Mouse (Mus musculus): ENCODE results near the gene Pde4d.

The Pde4d gene

DNA sequence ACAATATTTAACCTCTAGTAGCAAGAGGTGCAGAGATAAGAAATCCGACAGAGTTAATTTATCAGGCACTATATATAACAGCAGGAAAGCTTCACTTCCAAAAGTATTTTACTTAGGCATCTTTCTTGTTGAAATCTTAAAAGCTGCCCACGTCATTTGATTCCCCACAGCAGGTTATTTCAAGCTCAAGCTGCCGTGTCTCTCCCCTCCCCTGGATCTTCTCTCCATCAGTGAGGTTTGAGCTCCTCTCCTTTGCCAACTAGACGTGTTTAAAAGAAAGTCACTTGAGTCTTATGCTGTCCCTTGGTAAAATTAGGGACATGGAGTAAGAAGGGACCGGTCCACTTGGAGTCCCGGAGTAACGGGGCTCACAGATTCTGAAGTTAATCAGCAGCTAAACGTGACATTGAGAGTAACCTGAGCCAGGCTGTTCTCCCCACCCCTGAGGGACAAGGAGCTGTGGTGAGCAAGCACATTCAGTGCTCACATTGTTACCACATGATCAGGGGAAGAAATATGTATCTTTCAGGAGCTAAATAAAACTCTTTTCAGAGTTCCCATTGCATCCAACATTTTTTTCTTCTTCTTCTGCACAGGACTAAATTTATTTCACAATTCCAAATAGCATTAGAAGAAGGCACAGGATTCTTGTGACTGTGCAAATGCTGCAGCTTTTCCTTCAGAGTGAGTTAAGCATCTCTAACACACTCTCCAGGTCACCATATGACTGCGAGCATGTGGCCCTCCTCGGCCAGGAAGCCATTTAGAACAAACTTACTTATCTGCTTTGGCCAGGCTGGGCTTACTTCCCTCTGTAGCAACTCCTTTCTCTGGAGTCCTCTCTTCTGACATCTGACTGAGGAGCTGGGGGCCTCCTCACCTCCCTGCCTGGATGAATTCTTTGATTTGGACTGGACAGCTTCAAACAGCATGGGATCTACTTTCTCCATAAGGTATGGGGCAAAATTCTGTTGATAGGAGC is at the start of gene Pde4d:
Gene Pde4d (plus strand): TSS at position 833 of the 982 bp plus-strand sequence.
- DNase-seq: peak; percentile 61 to 67

DNA sequence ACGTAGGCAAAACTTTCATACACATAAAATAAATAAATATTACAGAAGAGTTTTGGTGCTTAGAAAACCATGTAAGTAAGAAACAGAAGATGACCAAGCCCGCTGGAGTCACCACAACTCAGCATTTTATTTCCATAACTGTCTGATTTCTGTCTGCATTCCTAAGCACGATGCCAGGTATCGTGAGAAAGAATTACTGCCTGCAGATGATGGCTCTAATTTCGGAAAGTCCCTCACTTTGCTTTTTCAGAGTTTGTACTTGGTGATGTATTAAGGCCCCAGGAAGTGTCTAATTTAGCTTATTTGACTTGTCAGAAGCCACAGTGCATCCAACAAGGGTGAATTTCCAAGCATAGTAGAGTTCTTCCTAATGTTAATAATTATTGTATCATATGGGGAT is 46.6 kb upstream of the Pde4d start:
- DNase-seq: no peak

DNA sequence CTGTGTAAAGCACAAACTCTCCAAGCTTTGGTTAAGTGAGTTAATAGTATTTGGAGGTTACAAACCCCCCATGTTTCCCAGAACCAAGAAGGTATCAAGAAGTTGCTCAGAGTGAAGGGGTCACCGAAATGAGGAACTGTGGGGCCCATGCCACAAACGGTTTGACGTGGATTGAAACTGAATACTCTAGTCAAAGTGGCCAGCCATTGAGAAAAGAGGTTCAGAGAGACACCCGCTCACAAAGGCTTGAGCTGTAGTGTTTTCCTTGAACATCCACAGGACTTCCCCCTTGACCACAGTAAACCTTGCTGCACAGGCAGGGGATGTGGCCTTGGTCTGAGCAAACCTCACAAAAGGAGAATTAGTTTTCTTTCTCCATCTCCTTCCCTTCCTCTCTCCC is 45.4 kb upstream of the Pde4d start:
- DNase-seq: no peak

DNA sequence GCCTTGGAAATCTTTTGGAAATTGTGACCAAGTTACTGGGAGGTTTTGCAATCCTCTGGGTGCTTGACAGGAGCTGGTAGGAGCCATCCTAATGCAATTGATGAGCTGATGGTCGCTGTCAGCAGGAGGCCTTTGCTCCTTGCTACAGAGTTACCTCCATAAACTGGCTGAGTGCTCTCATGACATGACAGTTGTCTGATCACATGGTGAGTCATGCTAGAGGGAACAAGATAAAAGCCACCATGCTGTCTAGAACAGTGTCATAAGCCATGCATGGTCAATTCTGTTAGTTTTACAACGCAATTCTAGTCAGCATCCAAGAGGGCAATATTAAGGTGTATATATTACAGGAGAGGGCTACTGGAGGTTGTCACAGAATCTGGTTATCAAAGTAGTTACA is 34.3 kb upstream of the Pde4d start:
- no peak for DNase-seq

DNA sequence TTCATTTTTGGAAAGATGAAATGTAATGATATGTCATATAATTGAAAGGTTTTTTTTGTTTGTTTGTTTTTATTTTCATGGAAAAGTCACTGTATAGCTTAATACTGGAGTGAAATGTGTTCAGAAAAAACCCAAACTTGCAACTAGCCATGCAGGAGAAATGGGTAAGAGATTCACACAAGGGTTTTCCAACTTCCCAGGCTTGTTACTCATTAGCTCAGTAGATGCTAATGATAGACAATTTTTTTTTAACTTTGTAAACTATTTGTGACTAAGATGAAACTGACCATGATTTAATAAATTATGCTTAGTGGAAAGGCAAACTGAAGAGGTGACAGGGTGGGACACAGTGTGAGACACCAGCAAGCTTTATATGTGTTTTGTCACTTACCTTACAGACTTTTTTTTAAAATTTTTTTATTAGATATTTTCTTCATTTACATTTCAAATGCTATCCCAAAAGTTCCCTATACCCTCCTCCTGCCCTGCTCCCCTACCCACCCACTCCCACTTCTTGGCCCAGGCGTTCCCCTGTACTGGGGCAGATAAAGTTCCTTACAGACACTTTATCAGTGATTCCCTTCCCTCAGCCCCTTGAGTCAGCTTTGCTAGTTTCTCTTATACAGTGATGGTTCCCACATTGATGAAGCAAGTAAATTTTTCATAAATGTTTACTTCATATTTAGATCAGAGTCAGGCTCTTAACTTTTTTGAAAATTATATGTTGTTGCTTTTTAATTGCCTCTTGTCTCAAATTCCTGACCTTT is 30.8 kb upstream of the Pde4d start:
- peak in 1 of 2 experiments; percentile 13 for DNase-seq

DNA sequence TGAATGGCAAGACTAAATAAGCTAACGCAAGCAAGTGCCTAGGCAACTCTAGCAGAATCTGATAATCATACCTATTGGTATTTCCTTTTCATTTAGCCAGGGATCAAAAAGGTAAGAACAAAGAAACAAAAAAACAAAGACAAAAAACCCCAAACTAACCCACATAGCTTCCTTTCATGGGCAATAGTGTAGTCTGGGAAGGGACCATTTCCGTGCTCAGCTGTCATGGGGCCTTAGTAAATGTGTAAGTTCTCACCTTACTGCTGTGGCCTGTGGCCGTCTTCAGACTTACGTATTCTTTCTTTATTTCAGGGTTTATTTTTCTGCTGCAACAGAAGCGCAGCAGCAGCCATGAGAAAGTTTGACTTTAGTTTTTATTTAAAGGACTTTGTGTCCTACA is 23.4 kb upstream of the Pde4d start:
- DNase-seq: no peak

DNA sequence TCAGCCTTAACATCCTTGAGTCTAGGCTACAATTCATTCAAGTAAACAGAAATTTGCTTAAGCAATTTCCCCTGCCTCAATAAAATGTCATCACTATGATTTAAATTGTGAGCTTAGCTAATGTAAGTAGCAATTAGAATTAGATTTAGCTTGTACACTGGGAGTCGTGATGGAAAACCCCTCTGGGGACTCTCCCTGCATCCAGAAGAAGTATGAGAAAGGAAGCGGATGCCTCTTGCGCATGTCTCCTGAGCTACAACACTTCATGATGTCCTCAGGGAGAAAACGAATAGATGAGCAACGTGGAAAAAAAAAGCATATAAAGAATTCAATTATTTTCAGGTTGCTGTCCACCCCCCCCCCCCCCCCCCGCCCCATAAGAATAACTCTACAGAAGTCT is 20.9 kb upstream of the Pde4d start:
- DNase-seq: no peak

DNA sequence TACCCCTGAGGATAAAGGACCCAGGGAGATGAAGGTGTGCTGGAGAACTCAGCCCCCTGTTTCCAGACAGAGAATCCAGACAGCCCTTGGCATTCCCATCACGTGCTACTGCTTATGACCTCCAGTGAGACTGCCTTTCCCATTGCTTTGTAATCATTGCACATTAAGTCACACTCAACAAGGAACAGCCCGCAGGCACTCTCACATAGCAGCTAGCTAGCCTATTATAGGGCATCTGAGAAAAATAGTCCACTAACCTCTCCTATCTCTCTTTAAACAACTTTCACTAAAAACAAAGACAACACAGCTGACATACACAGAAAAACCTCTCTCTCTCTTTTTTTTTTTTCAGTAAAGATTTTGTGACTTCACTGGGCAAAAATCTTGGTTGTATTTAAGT is 20.1 kb upstream of the Pde4d start:
- DNase-seq: peak in 1 of 2 experiments; percentile 14

DNA sequence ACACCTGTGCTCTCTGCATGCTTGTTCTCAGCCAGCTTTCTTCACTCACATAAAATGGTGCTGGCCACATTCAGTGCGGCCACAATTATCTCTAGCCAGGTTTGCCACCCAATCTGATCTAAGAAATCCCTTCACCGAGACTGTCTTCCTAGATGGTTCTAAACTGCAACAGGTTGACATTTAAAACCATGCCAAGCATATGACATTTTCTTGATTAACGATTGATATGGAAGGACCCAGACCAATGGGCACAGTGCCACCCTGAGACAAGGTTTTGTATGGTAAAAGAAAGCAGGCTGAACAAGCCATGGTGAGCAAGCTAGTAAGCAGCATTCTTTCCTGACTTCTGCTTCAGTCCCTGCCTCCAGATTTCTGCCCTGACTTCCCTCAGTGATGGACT is 18.0 kb upstream of the Pde4d start:
- DNase-seq: no peak

DNA sequence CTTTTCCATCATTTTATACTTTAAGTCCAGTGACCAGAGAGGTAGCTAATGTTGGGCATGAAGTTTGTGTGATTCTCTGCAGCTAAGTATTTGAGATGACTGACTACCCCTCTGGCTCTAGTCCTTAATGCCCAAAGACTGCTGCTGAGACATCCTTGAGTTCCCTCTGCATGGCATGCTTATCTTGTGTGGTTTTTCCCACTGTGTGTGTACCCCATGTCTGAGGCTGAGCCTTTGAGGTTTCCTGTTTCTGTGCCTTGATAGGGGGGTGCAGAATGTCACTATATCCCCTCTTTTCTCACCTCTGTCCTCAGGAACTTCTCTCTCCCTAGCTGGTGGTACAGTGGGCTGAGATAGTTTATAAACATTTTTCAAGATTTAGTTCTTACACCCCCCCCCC is 14.1 kb upstream of the Pde4d start:
- no peak for DNase-seq

DNA sequence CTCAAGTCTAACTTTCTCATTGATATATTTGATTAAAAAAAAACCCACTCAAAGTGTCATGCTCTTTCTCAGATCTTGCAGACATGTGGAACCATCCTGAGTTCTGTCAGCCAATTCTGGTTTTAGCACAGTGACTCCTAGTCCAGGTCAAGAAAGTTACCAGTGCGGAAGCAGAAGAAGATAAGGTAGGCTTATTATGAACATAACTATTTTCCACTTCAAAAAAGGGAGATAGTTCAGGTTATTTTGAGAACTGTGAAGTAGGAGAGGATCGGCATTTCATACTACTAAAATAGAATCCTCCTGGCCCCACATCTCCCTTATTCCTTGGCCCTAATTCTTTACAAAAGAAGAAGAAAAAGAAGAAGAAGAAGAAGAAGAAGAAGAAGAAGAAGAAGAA is 12.3 kb upstream of the Pde4d start:
- DNase-seq: no peak

DNA sequence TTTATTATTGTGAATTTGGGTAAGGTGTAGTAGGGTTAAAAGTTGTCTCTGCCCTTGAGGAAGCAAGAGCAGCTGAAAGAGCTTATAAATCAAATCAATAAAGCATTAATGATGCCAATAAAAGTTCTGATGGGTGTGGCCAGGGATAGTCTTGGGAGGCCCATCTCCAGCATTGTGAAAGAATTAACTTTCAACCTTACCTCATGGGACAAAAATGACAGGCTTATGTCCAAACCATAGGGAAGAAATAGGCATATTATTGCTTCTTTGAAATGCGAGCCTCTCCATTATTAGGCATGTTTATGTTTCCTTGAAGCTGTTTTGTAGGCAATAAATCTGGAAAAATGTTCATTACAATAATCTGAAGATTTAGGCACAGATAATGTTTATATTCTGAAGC is 10.7 kb upstream of the Pde4d start:
- no peak for DNase-seq

DNA sequence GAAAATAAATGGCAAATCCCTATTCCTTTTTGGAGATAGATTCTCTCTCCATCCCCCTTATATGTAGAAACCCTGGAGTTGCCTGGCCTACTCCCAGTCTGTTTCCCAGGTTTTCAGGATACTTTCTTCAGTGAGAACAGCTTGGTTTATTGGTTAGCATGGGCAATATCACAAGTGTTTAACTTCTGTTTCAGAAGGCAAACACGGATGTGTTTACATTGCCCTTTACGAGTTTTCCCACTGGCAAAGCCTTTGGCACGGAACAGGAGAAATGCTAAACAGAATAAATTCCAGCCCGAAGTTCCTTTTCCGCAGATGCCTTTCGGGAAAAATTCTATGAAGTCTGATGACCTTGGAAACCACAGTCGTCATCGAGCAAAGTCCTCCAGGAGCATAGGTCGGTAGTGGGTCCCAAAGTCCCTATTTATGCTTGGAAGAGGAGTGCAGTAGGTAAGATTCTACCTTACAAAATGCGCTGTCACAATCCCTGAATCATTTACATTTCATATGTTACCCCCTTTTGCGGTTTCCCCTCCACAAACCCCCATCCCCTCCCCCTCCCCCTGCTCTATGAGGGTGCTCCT is 1.3 kb upstream of the Pde4d start:
- DNase-seq: peak; percentile 37

DNA sequence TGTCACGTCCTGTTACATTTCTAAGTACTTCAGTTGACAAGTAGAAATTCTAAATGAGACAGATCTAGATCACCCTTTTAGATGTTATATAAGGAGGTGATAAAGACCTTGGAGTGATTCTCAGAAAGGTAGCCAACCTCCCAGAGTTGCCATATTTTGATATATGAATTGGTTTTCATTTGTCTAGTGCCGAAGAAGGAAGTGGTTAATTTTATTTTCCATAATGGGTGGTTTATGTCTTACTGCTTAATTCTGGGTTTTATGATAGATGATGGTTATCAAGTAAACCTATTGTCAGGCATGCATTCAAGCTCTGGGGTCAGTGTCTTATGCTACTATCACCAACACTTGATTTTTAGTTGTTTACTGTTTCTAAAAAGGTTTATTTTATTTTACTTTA is 1.4 kb downstream of the Pde4d start:
- no peak for DNase-seq

DNA sequence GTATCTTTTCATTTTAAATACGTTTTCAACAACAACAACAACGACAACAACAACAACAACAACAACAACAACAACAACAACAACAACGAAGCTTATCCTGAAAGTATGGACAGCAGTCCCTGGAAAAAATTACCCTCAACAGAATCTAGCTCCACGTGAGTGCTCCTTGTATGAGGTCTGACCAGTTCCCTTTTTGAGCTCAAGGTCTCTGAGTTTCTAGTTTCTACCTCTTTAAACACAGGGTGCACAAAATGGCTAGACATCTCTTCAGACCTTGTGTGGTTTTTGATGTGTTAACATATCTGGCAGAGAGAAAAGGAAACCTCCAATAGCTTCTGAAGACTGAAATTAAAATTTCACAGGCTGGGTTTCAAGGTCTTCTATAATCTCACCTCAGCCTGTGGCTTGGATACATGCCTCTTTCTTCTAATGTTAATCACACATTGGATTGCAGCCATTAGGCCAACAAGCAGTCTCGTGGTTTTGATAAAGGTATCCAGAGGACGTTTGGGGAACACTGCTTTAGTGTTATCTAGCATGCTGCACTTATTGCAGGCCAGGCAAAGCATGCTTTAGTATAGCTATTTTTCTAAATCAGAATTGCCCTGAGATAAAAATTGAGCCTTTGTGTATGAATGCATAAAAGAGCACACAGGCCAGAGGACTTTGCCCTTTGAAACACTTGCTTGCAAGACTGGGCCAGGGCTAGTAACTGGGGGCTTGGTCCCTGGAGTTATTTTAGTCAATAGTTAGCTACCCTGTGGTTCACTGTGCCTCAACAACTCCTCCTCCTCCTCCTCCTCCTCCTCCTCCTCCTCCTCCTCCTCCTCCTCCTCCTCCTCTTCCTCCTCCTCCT is 3.5 kb downstream of the Pde4d start:
- DNase-seq: peak; percentile 52 to 60

DNA sequence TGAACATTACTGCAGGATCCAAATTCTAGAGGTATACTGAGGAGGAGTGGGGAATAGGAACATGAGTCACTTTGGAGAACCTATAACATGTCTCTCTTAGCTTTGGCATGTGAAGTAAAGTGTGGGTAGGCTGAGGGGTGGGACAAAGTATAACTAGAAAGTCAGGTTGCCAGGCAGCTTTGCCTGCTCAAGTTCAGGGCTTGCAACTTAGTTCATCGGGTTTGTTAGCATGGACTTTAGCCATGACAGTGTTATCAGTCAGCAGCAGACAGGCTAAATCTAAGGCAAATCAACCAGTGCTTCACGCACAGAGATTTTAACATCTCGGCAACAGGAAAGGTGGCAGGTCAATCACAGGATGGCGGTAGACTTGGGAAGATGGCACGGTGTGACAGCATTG is 12.8 kb downstream of the Pde4d start:
- no peak for DNase-seq

DNA sequence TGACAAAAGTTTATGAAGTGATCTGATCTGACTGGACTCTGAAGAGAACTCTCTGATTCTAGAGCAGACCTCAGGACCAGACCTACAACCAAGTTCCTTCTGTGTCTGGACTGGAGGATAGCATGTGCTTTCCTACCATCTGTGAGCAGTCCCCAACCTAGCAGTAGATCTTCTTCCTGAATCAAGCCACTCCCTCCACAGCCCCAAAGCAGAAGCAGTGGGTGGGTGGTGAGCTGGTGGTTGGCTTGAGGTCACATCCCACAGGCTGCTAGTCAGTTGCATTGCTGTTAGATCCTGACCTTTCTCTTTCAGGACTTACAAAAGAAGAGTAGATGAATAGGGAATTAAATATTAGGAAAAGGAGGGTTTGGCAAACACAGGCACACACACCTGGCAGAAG is 16.0 kb downstream of the Pde4d start:
- no peak for DNase-seq

DNA sequence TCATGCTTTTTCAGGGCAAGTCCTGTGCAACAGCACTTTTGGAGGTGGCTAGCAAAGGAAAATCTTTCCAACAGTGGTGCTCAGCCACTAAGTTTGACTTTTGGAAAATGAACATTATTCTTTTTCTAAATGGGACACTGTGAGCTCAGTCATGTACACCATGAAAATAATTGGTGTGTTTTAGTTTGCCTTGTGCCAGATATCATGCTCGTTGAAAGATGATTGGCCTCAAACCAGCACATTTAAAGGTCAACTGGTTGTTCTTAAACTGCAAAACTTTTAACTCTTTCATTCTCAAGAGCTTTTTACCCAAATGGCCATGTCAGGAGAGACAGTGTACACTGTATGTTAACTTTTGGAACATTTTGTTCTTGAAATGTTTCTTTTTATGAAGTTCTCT is 17.3 kb downstream of the Pde4d start:
- DNase-seq: no peak

DNA sequence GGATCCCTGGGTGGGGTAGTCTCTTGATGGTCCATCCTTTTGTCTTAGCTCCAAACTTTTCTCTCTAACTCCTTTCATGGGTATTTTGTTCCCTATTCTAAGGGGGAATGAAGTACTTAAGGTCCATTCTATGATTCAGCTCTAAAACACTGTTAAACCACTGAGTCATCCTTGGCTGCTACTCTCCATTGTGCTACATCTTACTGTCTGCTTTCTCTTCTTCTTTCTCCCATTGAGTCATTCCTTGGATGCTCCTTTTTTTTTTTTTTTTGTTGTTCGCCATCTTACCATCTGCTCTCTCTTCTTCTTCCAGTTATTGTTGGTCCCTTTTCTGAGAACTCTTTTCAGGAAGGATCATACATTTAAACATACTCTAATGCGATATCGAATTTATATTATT is 30.7 kb downstream of the Pde4d start:
- no peak for DNase-seq

DNA sequence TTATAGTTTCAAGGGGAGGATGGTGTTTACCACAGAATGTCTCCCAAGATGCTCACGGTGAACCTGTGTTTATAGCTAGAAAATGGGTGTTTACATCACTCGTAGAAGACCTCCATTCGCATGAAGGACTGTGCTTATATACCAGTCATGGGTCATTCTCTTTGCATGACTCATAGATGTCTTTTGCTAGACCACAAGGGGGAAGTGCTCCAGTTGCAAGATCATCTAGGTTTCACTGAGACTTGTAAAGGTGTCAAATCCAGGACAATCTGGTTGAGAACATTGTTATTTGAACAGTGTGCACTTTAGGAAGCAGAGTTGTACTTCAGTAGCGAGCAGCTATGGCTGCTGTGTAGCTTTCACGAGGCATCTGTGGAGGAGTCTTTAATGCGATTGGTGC is 35.3 kb downstream of the Pde4d start:
- no peak for DNase-seq

DNA sequence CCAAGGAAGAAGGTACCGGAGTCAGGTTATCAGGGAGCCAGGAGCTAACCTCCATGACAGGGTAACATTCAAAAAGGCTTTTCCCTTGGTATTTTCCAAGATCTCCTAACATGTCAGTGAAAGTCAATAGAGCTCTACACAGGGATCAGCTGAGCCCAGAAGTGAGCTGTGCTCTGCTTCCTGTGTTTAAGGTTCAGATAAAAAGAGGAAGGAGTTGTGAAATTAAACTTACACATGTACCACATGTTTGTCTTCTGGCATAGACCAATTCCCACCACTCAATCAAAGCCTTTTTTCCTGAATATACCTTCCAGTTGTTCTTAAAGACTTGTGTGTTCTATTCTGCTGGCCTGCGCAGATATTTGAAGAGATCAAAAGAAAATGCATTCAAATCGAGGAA is 37.3 kb downstream of the Pde4d start:
- no peak for DNase-seq

DNA sequence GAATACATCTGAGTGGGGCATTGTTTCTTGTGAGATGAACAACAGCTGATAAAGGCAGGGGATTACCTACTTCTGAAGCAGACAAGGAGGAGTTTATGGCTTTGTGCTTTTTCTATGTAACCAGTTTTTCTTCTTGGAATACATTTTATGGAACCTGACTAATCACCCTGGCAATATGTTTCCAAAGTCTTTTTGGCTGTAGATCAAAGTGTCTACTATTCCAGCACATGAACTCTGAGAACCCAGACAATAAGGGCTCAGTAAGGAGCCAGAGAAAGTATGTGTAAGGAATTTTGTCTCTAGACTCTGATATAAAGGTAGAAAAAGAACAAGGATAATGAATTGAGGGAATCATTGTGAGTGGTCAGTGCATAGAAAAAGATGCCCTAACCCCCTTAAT is 40.1 kb downstream of the Pde4d start:
- DNase-seq: no peak

DNA sequence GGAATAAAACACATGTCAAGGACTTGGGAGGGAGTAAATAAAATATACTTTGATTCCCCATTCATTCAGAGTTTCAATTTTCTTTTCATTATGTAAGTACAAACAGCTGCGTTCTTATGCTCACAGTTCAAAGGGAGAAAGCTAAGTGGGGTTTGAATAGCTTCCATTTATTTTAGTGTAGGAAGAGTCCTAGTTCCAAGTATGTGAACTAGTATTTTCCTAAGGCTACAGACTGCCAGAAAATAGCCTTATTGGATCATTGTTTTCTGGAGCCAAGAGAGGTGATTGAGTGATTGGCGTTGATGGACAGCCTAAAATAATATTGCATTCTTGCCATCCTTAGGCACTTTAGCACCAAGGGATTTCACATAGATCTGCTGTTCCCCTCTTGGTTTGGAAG is 41.1 kb downstream of the Pde4d start:
- no peak for DNase-seq

Measured in kidney, adult 8-10 months (tissue).